Mouse (Mus musculus) intestine, embryonic 15.5 days (tissue): ENCODE results near the gene 4930595D18Rik. TPM values are rescaled to one million over a fixed set of nuclear protein-coding genes. Genes with fewer than 3 reads are reported as not detected.

Experiments used
- ATAC-seq: fragments of 200-750 bp; cut with Nextera tagmentation; 2 replicates; pipeline ENCODE4 v1.8.0; 2017; ENCODE audit warnings: moderate TSS enrichment, moderate library complexity
- H3K27ac ChIP-seq: fragments of 300-500 bp; sonication (generic); 2 replicates; pipeline ENCODE4 v1.5.1; 2015; ENCODE audit warnings: mild to moderate bottlenecking, inconsistent platforms
- H3K27me3 ChIP-seq: fragments of 300-500 bp; sonication (generic); replicated peaks from 2 replicates; pipeline ENCODE4 v1.6.1; 2015; ENCODE audit warnings: inconsistent platforms
- H3K36me3 ChIP-seq: fragments of 300-500 bp; sonication (generic); 2 replicates; pipeline ENCODE4 v1.6.1; 2015; ENCODE audit warnings: inconsistent platforms
- H3K4me1 ChIP-seq: fragments of 300-500 bp; sonication (generic); replicated peaks from 2 replicates; pipeline ENCODE4 v1.6.1; 2015; ENCODE audit warnings: inconsistent platforms
- H3K4me2 ChIP-seq: fragments of 300-500 bp; sonication (generic); replicated peaks from 2 replicates; pipeline ENCODE4 v1.6.1; 2015; ENCODE audit warnings: mild to moderate bottlenecking, inconsistent platforms
- H3K4me3 ChIP-seq: fragments of 300-500 bp; sonication (generic); replicated peaks from 2 replicates; pipeline ENCODE4 v1.5.1; 2015; ENCODE audit warnings: inconsistent platforms
- H3K9ac ChIP-seq: fragments of 300-500 bp; sonication (generic); 2 replicates; pipeline ENCODE4 v1.6.1; 2015; ENCODE audit warnings: inconsistent platforms
- H3K9me3 ChIP-seq: fragments of 300-500 bp; sonication (generic); 2 replicates; pipeline ENCODE4 v1.6.1; 2016; ENCODE audit warnings: inconsistent platforms
- WGBS: fragments of 180-500 bp; shearing (Covaris S2); methylation state at CpG from one replicate; pipeline ENCODE4 v1.1.7; 2015; 5-methylcytosine and 5-hydroxymethylcytosine counted together
- polyA plus RNA-seq: library from polyadenylated mRNA; unstranded; fragments of >200 nt; fragmentation: Nextera tagmentation; extraction: Ambion mirVana; gene quantifications from 2 replicates; pipeline ENCODE4 v1.2.1, GENCODE M21; 2015

4930595D18Rik gene
- polyA plus RNA-seq, 1 experiment from 2014 or later, result not detected

GRCm38 (mm10) chr12:111164310-111164751, 20.0 kb downstream of the 4930595D18Rik start:
- Histone ChIP-seq H3K36me3 (no peaks in the 10 kb centered on the region), H3K27ac (0 out of 2 replicates have a peak overlapping the region, but pooled peaks have one; percentile 24), H3K4me1 (peaks cover 36% of the 10 kb centered on the region), H3K4me2 (peak overlapping the region; percentile 60), H3K4me3 (peak overlapping the region; percentile 23), H3K9me3 (no peaks in the 10 kb centered on the region), H3K27me3 (no peaks in the 10 kb centered on the region), H3K9ac (peak overlapping the region; percentile 22; the same call in 1 of the 2 replicates)
- peak; percentile 75 for ATAC-seq
- WGBS, result 3% methylated on average over 13 of the region's 13 CpGs

GRCm38 (mm10) chr12:111162312-111163061, 21.8 kb downstream of the 4930595D18Rik start:
- no peaks in the 10 kb centered on the region for H3K9me3 ChIP-seq
- H3K27ac ChIP-seq, result peak overlapping the region; percentile 33; the same call in 1 of the 2 replicates
- H3K4me3 ChIP-seq, result peak overlapping the region; percentile 10; the same call in 1 of the 2 replicates
- peaks cover 32% of the 10 kb centered on the region for H3K4me1 ChIP-seq
- peak overlapping the region; percentile 56 for H3K4me2 ChIP-seq
- no peak for ATAC-seq
- no peak overlapping the region for H3K9ac ChIP-seq
- H3K27me3 ChIP-seq, result no peaks in the 10 kb centered on the region
- WGBS, result 13% methylated on average over 16 of the region's 16 CpGs
- no peaks in the 10 kb centered on the region for H3K36me3 ChIP-seq

- H3K36me3 ChIP-seq, result no peaks in the 10 kb centered on the region
- H3K9ac ChIP-seq, result no peak overlapping the region
- H3K27me3 ChIP-seq, result no peaks in the 10 kb centered on the region
- no peaks in the 10 kb centered on the region for H3K9me3 ChIP-seq
- WGBS, result 44% methylated on average over 7 of the region's 7 CpGs
- no peak overlapping the region for H3K4me3 ChIP-seq
- ATAC-seq, result no peak
- H3K4me2 ChIP-seq, result peak overlapping the region; percentile 56
- H3K27ac ChIP-seq, result peak overlapping the region; percentile 33; the same call in 1 of the 2 replicates
- peaks cover 32% of the 10 kb centered on the region for H3K4me1 ChIP-seq
Measured at GRCm38 (mm10) chr12:111161943-111162311, 22.4 kb downstream of the 4930595D18Rik start.

- Histone ChIP-seq H3K9ac (no peak overlapping the region), H3K4me3 (no peak overlapping the region), H3K27ac (no peak overlapping the region), H3K9me3 (no peaks in the 10 kb centered on the region), H3K4me2 (no peak overlapping the region), H3K36me3 (no peaks in the 10 kb centered on the region), H3K4me1 (peaks cover 32% of the 10 kb centered on the region), H3K27me3 (no peaks in the 10 kb centered on the region)
- ATAC-seq, result no peak
- 93% methylated on average over 10 of the region's 10 CpGs for WGBS
Measured at GRCm38 (mm10) chr12:111160871-111161270, 23.4 kb downstream of the 4930595D18Rik start.

GRCm38 (mm10) chr12:111159659-111160428, 24.4 kb downstream of the 4930595D18Rik start:
- Histone ChIP-seq H3K9ac (no peak overlapping the region), H3K4me2 (no peak overlapping the region), H3K27me3 (no peaks in the 10 kb centered on the region), H3K27ac (no peak overlapping the region), H3K36me3 (no peaks in the 10 kb centered on the region), H3K9me3 (no peaks in the 10 kb centered on the region), H3K4me3 (no peak overlapping the region), H3K4me1 (peaks cover 22% of the 10 kb centered on the region)
- no peak for ATAC-seq
- WGBS, result 31% methylated on average over 12 of the region's 12 CpGs

GRCm38 (mm10) chr12:111155756-111156155, 28.5 kb downstream of the 4930595D18Rik start:
- no peaks in the 10 kb centered on the region for H3K27me3 ChIP-seq
- no peak overlapping the region for H3K27ac ChIP-seq
- WGBS, result 92% methylated on average over 1 of the region's 1 CpGs

GRCm38 (mm10) chr12:111154641-111155040, 29.6 kb downstream of the 4930595D18Rik start:
- H3K4me1 ChIP-seq, result peaks cover 12% of the 10 kb centered on the region; the same call in 1 of the 2 replicates
- WGBS, result 87% methylated on average over 6 of the region's 6 CpGs
- no peak overlapping the region for H3K4me3 ChIP-seq
- no peak overlapping the region for H3K9ac ChIP-seq
- no peaks in the 10 kb centered on the region for H3K9me3 ChIP-seq
- no peaks in the 10 kb centered on the region for H3K27me3 ChIP-seq
- no peak overlapping the region for H3K27ac ChIP-seq
- H3K4me2 ChIP-seq, result no peak overlapping the region
- no peak for ATAC-seq
- no peaks in the 10 kb centered on the region for H3K36me3 ChIP-seq

More at GRCm38 (mm10) chr12:111155756-111156155, 28.5 kb downstream of the 4930595D18Rik start:
- Histone ChIP-seq H3K4me1 (peaks cover 12% of the 10 kb centered on the region), H3K9ac (no peak overlapping the region), H3K36me3 (no peaks in the 10 kb centered on the region), H3K9me3 (no peaks in the 10 kb centered on the region), H3K4me2 (no peak overlapping the region), H3K4me3 (no peak overlapping the region)
- no peak for ATAC-seq

GRCm38 (mm10) chr12:111153946-111154345, 30.3 kb downstream of the 4930595D18Rik start:
- H3K27me3 ChIP-seq, result no peaks in the 10 kb centered on the region
- no peak for ATAC-seq
- H3K4me1 ChIP-seq, result 0 out of 2 replicates have a peak, but pooled peaks cover 11% of the 10 kb centered on the region
- 53% methylated on average over 5 of the region's 5 CpGs for WGBS
- no peak overlapping the region for H3K4me2 ChIP-seq
- H3K27ac ChIP-seq, result no peak overlapping the region
- H3K9me3 ChIP-seq, result no peaks in the 10 kb centered on the region
- no peak overlapping the region for H3K4me3 ChIP-seq
- H3K9ac ChIP-seq, result no peak overlapping the region
- no peaks in the 10 kb centered on the region for H3K36me3 ChIP-seq

GRCm38 (mm10) chr12:111152981-111153710, 31.1 kb downstream of the 4930595D18Rik start:
- no peak overlapping the region for H3K27ac ChIP-seq
- no peaks in the 10 kb centered on the region for H3K27me3 ChIP-seq
- H3K9me3 ChIP-seq, result no peaks in the 10 kb centered on the region
- no peak for ATAC-seq
- H3K4me3 ChIP-seq, result no peak overlapping the region
- H3K36me3 ChIP-seq, result no peaks in the 10 kb centered on the region
- no peak overlapping the region for H3K4me2 ChIP-seq
- WGBS, result 67% methylated on average over 7 of the region's 7 CpGs
- H3K4me1 ChIP-seq, result 0 out of 2 replicates have a peak, but pooled peaks cover 11% of the 10 kb centered on the region
- H3K9ac ChIP-seq, result no peak overlapping the region

- no peak overlapping the region for H3K4me2 ChIP-seq
- H3K9ac ChIP-seq, result no peak overlapping the region
- 91% methylated on average over 6 of the region's 6 CpGs for WGBS
- H3K4me3 ChIP-seq, result no peak overlapping the region
- 0 out of 2 replicates have a peak, but pooled peaks cover 11% of the 10 kb centered on the region for H3K4me1 ChIP-seq
- H3K9me3 ChIP-seq, result no peaks in the 10 kb centered on the region
- no peaks in the 10 kb centered on the region for H3K36me3 ChIP-seq
- no peak overlapping the region for H3K27ac ChIP-seq
- H3K27me3 ChIP-seq, result no peaks in the 10 kb centered on the region
- ATAC-seq, result no peak
Measured at GRCm38 (mm10) chr12:111152579-111152978, 31.7 kb downstream of the 4930595D18Rik start.

- Histone ChIP-seq H3K4me1 (0 out of 2 replicates have a peak, but pooled peaks cover 11% of the 10 kb centered on the region), H3K36me3 (no peaks in the 10 kb centered on the region), H3K4me3 (no peak overlapping the region), H3K27ac (no peak overlapping the region), H3K4me2 (no peak overlapping the region), H3K9me3 (no peaks in the 10 kb centered on the region), H3K9ac (no peak overlapping the region), H3K27me3 (no peaks in the 10 kb centered on the region)
- ATAC-seq, result no peak
- WGBS, result 87% methylated on average over 5 of the region's 5 CpGs
Measured at GRCm38 (mm10) chr12:111151422-111152156, 32.7 kb downstream of the 4930595D18Rik start.
